Mouse (Mus musculus) limb, embryonic 11.5 days (tissue): ENCODE measurements around the gene Sept7. TPM values are rescaled to one million over a fixed set of nuclear protein-coding genes. Genes with fewer than 3 reads are reported as not detected.

Experiments used
- ATAC-seq: fragments of 200-750 bp; cut with Nextera tagmentation; 2 replicates; pipeline ENCODE4 v1.8.0; 2017; ENCODE audit warnings: low read depth; ENCODE audit not compliant: insufficient number of reproducible peaks, low FRiP score, low TSS enrichment
- DNase-seq: peaks from one replicate; pipeline ENCODE4 v3.0.0-alpha.2; 2015; ENCODE audit warnings: low spot score
- H3K27ac ChIP-seq: fragments of 300-500 bp; sonication (generic); replicated peaks from 2 replicates; pipeline ENCODE4 v1.5.1; 2014; ENCODE audit warnings: low read depth, mild to moderate bottlenecking, low read length
- H3K27me3 ChIP-seq: fragments of 300-500 bp; sonication (generic); 2 replicates; pipeline ENCODE4 v1.6.1; 2014; ENCODE audit warnings: mild to moderate bottlenecking, low read length, mixed read lengths; ENCODE audit not compliant: control insufficient read depth, insufficient read depth
- H3K36me3 ChIP-seq: fragments of 300-500 bp; sonication (generic); 2 replicates; pipeline ENCODE4 v1.6.1; 2014; ENCODE audit warnings: mild to moderate bottlenecking, low read length, moderate library complexity, mixed read lengths; ENCODE audit not compliant: control insufficient read depth, insufficient read depth
- H3K4me1 ChIP-seq: fragments of 300-500 bp; sonication (generic); 2 replicates; pipeline ENCODE4 v1.6.1; 2014; ENCODE audit warnings: low read length, mixed read lengths; ENCODE audit not compliant: control insufficient read depth, insufficient read depth
- H3K4me2 ChIP-seq: fragments of 300-500 bp; sonication (generic); 2 replicates; pipeline ENCODE4 v1.6.1; 2014; ENCODE audit warnings: low read depth, mild to moderate bottlenecking, moderate library complexity; ENCODE audit not compliant: severe bottlenecking
- H3K4me3 ChIP-seq: fragments of 300-500 bp; sonication (generic); 2 replicates; pipeline ENCODE4 v1.5.1; 2014; ENCODE audit warnings: low read depth, low read length
- H3K9ac ChIP-seq: fragments of 300-500 bp; sonication (generic); 2 replicates; pipeline ENCODE4 v1.6.1; 2014; ENCODE audit warnings: mild to moderate bottlenecking, low read length
- H3K9me3 ChIP-seq: fragments of 300-500 bp; sonication (generic); 2 replicates; pipeline ENCODE4 v1.6.1; 2016; ENCODE audit warnings: low read length; ENCODE audit not compliant: control insufficient read depth
- WGBS: fragments of 180-500 bp; shearing (Covaris S2); extraction: QIAGEN DNeasy Blood & Tissue Kit; methylation state at CpG from one replicate; pipeline ENCODE4 v1.1.7; 2014; 5-methylcytosine and 5-hydroxymethylcytosine counted together
- polyA plus RNA-seq: library from polyadenylated mRNA; unstranded; fragments of >200 nt; fragmentation: Nextera tagmentation; extraction: Ambion mirVana; gene quantifications from 2 replicates; pipeline ENCODE4 v1.2.1, GENCODE M21; 2014

Gene Sept7
- polyA plus RNA-seq, 1 experiment from 2014 or later: 295 TPM

DNA sequence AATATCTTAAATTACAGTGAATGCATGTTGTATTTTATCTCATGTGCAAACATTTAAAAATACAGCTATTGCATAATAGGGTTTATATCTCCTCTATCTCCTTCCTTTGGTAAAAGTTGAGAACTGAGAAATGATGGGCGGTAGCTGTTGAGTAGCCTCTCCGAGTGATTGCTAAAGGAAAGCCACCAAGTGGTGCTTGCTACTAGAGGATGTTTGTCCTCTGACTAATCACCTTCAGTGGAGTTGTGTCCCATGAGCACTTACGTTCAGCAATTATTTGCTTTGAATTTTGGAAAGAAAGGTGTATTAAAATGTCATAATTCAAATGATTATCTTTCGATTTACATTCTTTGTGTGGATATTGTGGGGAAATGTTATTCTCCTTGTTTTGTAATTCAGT lies 13.6 kb downstream of the Sept7 start:
- Histone ChIP-seq H3K36me3 (peaks cover 4% of the 10 kb centered on the region; the same call in 1 of the 2 replicates), H3K4me2 (no peak overlapping the region), H3K4me3 (no peak overlapping the region), H3K27me3 (no peaks in the 10 kb centered on the region), H3K9me3 (no peaks in the 10 kb centered on the region), H3K27ac (no peak overlapping the region), H3K9ac (no peak overlapping the region), H3K4me1 (no peaks in the 10 kb centered on the region)
- no peak for ATAC-seq
- DNase-seq: no peak
- WGBS: 93% methylated on average over 4 of the region's 4 CpGs

DNA sequence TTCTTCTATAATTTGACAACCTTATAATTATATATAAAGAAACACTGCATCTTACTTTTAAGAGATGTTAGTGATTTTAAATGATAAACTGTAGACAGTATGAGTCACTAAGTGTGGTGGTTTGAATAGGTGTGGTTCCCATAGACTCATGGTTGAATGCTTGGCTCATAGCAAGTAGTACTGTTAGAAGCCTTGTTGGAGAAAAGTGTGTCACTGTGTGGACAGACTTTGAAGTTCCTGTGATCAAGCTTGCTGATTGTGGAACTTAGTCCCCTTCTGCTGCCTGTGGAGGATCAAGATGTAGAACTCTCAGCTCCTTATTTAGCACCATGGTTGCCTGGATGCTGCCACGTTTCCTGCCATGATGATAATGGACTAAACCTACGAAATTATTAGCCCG lies 14.9 kb downstream of the Sept7 start:
- ATAC-seq: no peak
- Histone ChIP-seq H3K9me3 (no peaks in the 10 kb centered on the region), H3K4me1 (no peaks in the 10 kb centered on the region), H3K4me3 (no peak overlapping the region), H3K36me3 (peaks cover 4% of the 10 kb centered on the region; the same call in 1 of the 2 replicates), H3K4me2 (no peak overlapping the region), H3K9ac (no peak overlapping the region), H3K27ac (no peak overlapping the region), H3K27me3 (no peaks in the 10 kb centered on the region)
- 91% methylated on average over 3 of the region's 3 CpGs for WGBS
- DNase-seq: no peak

DNA sequence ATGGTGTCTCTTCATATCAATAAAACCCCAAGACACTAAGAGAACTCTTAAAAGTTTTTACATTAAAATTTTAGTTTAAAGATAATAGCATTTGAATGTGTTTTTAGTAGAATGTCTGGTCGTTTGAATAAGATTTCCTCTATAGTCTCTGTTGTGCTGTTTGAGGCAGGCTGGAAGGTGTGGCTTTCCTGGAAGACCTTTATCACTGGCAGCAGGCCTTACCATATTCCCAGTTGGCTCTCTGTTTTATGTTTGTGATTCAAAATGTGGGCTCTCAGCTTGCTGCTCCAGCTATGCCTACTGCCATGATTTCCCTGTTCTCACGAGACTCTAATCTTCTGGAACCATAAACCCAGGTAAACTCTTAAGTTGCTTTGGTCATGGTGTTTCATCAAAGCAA lies 15.3 kb downstream of the Sept7 start:
- no peaks in the 10 kb centered on the region for H3K27me3 ChIP-seq
- no peak for ATAC-seq

DNA sequence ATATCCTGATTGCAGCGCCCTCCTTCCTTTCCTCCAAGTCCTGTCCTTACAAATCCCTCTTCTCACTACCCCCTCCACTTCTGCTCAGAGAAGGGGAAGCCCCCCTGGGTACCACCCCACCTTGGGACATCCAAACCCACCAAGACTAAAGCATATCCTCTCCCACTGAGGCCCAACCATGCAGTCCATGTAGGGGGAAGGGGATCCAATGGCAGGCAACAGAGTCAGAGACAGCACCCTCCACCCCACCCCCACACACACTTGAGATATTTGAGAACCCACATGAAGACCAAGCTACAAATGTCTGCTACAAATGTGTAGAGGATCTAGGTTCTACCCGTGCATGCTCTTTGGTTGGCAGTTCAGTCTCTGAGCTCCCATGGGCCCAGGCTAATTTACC lies 19.7 kb downstream of the Sept7 start:
- Histone ChIP-seq H3K4me2 (no peak overlapping the region), H3K36me3 (peaks cover 4% of the 10 kb centered on the region; the same call in 1 of the 2 replicates)
- WGBS: 100% methylated on average over 2 of the region's 2 CpGs

More for the DNA sequence above, 15.3 kb downstream of the Sept7 start:
- Histone ChIP-seq H3K9me3 (no peaks in the 10 kb centered on the region), H3K4me3 (no peak overlapping the region), H3K9ac (no peak overlapping the region), H3K27ac (no peak overlapping the region), H3K4me1 (no peaks in the 10 kb centered on the region), H3K36me3 (peaks cover 4% of the 10 kb centered on the region; the same call in 1 of the 2 replicates), H3K4me2 (no peak overlapping the region)
- WGBS: 86% methylated on average over 2 of the region's 2 CpGs
- DNase-seq: no peak

DNA sequence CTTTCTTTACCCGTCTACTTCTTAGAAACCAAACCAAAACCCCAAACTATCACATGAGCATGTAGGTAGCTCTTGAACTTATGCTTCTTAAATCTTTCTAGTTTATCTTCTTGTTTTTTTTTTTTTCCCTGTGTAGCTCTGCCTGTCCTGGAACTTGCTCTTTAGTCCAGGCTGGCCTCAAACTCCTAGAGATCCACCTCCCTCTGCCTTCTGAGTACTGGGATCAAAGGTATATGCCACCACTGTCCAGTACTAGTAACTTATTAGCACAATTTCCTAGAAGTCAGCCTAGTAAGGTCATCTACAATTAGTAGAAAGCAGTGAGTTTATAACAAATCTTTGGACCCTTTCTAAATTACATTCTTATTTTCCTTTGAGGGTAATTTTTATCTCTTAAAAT lies 37.6 kb downstream of the Sept7 start:
- Histone ChIP-seq H3K9ac (no peak overlapping the region), H3K36me3 (peaks cover 2% of the 10 kb centered on the region; the same call in 1 of the 2 replicates), H3K27ac (no peak overlapping the region), H3K4me2 (no peak overlapping the region), H3K4me1 (no peaks in the 10 kb centered on the region), H3K9me3 (no peaks in the 10 kb centered on the region), H3K27me3 (no peaks in the 10 kb centered on the region), H3K4me3 (no peak overlapping the region)
- 96% methylated on average over 1 of the region's 1 CpGs for WGBS
- ATAC-seq: no peak
- DNase-seq: no peak

More for the DNA sequence above, 19.7 kb downstream of the Sept7 start:
- Histone ChIP-seq H3K27me3 (no peaks in the 10 kb centered on the region), H3K9ac (no peak overlapping the region), H3K4me3 (no peak overlapping the region), H3K27ac (no peak overlapping the region), H3K4me1 (no peaks in the 10 kb centered on the region), H3K9me3 (no peaks in the 10 kb centered on the region)
- ATAC-seq (no peak), DNase-seq (no peak)

DNA sequence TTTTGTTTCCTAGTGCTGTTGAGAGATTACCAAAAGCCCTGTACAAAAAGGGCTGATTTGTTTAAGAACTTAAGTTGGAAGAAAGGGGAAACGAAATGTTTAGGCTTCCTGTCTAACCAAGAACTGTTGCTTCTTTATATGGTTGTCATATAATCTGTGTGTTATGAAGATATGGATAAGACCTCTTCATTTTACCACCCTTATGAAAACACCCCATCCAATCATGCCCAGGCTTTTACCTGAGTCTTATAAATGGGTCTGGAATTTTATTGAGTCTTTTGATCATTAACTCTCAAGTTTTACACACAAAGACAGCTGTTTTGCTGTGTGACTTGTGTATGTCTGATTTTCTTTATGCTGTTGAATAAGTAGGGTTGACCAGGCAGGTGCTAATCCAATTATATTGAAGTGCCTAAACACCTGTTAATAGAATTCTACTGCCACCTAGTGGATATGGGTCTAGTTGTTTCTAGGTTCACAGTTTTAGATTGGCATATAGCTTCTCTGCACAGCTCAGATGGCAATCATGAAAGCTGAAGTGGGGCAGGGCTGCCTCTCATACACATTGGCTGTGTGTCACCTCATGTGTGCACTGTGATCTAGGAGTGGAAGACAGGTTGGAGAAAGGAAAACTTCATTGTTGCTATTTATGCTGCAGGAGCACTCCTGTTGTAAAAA lies 57.4 kb downstream of the Sept7 start:
- DNase-seq (no peak), ATAC-seq (no peak)
- WGBS: 85% methylated on average over 1 of the region's 1 CpGs
- Histone ChIP-seq H3K4me1 (no peaks in the 10 kb centered on the region), H3K27me3 (no peaks in the 10 kb centered on the region), H3K4me3 (no peak overlapping the region), H3K9ac (no peak overlapping the region), H3K27ac (no peak overlapping the region), H3K36me3 (peaks cover 11% of the 10 kb centered on the region; the same call in 1 of the 2 replicates), H3K9me3 (no peaks in the 10 kb centered on the region), H3K4me2 (no peak overlapping the region)

DNA sequence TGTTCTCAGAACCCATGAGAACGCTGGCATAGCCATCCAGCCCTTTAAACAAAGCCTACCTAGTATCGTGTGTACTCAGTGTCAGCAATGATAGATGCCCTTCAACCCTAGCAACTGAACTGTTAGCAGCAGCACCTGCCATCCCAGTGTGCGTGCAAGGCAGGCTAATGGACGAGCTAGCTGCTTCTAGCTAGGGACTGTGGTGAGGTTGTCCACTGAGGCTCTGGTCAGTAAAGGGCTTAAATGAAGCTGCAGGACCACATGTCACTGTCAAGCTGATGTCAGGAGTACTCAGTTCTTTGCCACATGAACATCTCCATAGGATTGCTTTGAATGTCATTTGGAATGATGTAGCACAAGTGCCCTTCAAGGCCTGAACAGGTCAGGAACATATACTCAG lies 62.1 kb downstream of the Sept7 start:
- H3K9me3 ChIP-seq: no peaks in the 10 kb centered on the region
- H3K36me3 ChIP-seq: peaks cover 5% of the 10 kb centered on the region; the same call in 1 of the 2 replicates
- DNase-seq: no peak
- H3K9ac ChIP-seq: no peak overlapping the region
- no peak overlapping the region for H3K4me3 ChIP-seq
- 85% methylated on average over 4 of the region's 4 CpGs for WGBS
- no peak for ATAC-seq
- no peaks in the 10 kb centered on the region for H3K27me3 ChIP-seq
- no peak overlapping the region for H3K4me2 ChIP-seq
- no peaks in the 10 kb centered on the region for H3K4me1 ChIP-seq
- H3K27ac ChIP-seq: no peak overlapping the region

DNA sequence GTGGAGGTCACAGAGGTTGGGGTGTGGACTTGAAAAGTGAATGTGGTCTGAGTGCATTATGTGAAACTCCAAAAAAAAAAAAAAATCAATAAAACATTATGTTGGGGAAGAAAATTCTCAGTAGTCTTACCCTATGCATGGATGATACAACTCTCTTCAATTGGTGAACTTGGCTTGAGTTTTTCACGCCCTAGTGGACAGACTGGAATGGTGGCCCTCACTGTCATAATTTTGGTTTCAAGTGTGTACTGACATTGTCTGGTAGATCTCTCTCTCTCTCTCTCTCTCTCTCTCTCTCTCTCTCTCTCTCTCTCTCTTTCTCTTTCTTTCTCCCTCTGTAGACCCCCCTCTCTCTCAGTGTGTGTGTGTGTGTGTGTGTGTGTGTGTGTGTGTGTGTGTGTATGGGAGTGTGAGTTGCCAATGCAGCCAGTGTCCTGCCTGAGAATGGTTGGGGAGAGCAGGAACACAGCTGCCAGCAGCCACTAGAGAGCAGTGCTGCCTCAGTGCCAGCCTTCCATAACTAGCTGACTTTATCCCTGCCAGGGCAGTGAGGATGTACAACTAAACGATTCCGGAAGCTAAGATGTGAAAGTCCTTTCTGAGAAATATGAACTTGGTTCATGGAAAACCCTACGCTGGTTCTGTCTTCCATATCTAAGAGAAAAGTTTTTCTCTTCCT lies 65.7 kb downstream of the Sept7 start:
- Histone ChIP-seq H3K27me3 (no peaks in the 10 kb centered on the region), H3K9me3 (no peaks in the 10 kb centered on the region), H3K27ac (no peak overlapping the region), H3K4me2 (no peak overlapping the region), H3K4me3 (no peak overlapping the region), H3K36me3 (no peaks in the 10 kb centered on the region; the same call in 1 of the 2 replicates), H3K4me1 (no peaks in the 10 kb centered on the region), H3K9ac (no peak overlapping the region)
- ATAC-seq (peak; percentile 75; the same call in 1 of the 2 replicates), DNase-seq (peak; percentile 69)
- 69% methylated on average over 4 of the region's 4 CpGs for WGBS
